Mouse (Mus musculus) neural tube, embryonic 12.5 days (tissue): ENCODE measurements at regions not wholly inside any gene's neighbourhood (a gene's known extent, or its start where the extent isn't known, plus 50 kb on each side); places are given as distances from the start of the nearest gene placed in this dataset.

Source experiments
- ATAC-seq: fragments of 200-750 bp; cut with Nextera tagmentation; 2 replicates; pipeline ENCODE4 v1.8.0; 2017; ENCODE audit warnings: low read depth, mild to moderate bottlenecking, moderate TSS enrichment, moderate library complexity; ENCODE audit not compliant: low FRiP score
- H3K27ac ChIP-seq: fragments of 300-500 bp; sonication (generic); 2 replicates; pipeline ENCODE4 v1.5.1; 2016
- H3K27me3 ChIP-seq: fragments of 300-500 bp; sonication (generic); replicated peaks from 2 replicates; pipeline ENCODE4 v1.6.1; 2016; ENCODE audit warnings: mild to moderate bottlenecking
- H3K36me3 ChIP-seq: fragments of 300-500 bp; sonication (generic); 2 replicates; pipeline ENCODE4 v1.6.1; 2016; ENCODE audit warnings: mild to moderate bottlenecking
- H3K4me1 ChIP-seq: fragments of 300-500 bp; sonication (generic); 2 replicates; pipeline ENCODE4 v1.6.1; 2016
- H3K4me2 ChIP-seq: fragments of 300-500 bp; sonication (generic); replicated peaks from 2 replicates; pipeline ENCODE4 v1.6.1; 2016; ENCODE audit warnings: mild to moderate bottlenecking
- H3K4me3 ChIP-seq: fragments of 300-500 bp; sonication (generic); 2 replicates; pipeline ENCODE4 v1.5.1; 2016
- H3K9ac ChIP-seq: fragments of 300-500 bp; sonication (generic); 2 replicates; pipeline ENCODE4 v1.6.1; 2016; ENCODE audit warnings: mild to moderate bottlenecking
- H3K9me3 ChIP-seq: fragments of 300-500 bp; sonication (generic); 2 replicates; pipeline ENCODE4 v1.6.1; 2016; ENCODE audit warnings: mild to moderate bottlenecking
- WGBS: fragments of 180-500 bp; shearing (Covaris S2); methylation state at CpG from one replicate; pipeline ENCODE4 v1.1.7; 2016; 5-methylcytosine and 5-hydroxymethylcytosine counted together

- Histone ChIP-seq H3K4me1 (no peaks in the 10 kb centered on the region), H3K36me3 (no peaks in the 10 kb centered on the region), H3K27me3 (no peaks in the 10 kb centered on the region), H3K4me3 (no peak overlapping the region), H3K4me2 (no peak overlapping the region), H3K9me3 (peaks cover 4% of the 10 kb centered on the region; the same call in 1 of the 2 replicates), H3K27ac (no peak overlapping the region), H3K9ac (no peak overlapping the region)
- 66% methylated on average over 12 of the region's 12 CpGs for WGBS
- no peak for ATAC-seq
These were observed 148.7 kb upstream of the Prickle1 start for GRCm38 (mm10) chr15:93744191-93744945.

- no peak overlapping the region for H3K27ac ChIP-seq
- WGBS, result 89% methylated on average over 18 of the region's 18 CpGs
- no peak for ATAC-seq
These were observed 138.2 kb upstream of the Prickle1 start for GRCm38 (mm10) chr15:93733731-93734510.

GRCm38 (mm10) chr15:93732825-93733224 is 137.1 kb upstream of the Prickle1 start:
- Histone ChIP-seq H3K9me3 (no peaks in the 10 kb centered on the region), H3K27me3 (no peaks in the 10 kb centered on the region), H3K36me3 (no peaks in the 10 kb centered on the region), H3K4me2 (no peak overlapping the region), H3K4me3 (no peak overlapping the region), H3K27ac (no peak overlapping the region), H3K4me1 (no peaks in the 10 kb centered on the region), H3K9ac (no peak overlapping the region)
- ATAC-seq, result no peak
- 66% methylated on average over 5 of the region's 5 CpGs for WGBS

More at GRCm38 (mm10) chr15:93733731-93734510, 138.2 kb upstream of the Prickle1 start:
- Histone ChIP-seq H3K36me3 (no peaks in the 10 kb centered on the region), H3K9ac (no peak overlapping the region), H3K4me2 (no peak overlapping the region), H3K9me3 (no peaks in the 10 kb centered on the region), H3K4me3 (no peak overlapping the region), H3K4me1 (no peaks in the 10 kb centered on the region), H3K27me3 (no peaks in the 10 kb centered on the region)

GRCm38 (mm10) chr15:93731161-93731560 is 135.5 kb upstream of the Prickle1 start:
- H3K27ac ChIP-seq, result no peak overlapping the region
- no peak for ATAC-seq
- H3K4me3 ChIP-seq, result no peak overlapping the region
- 24% methylated on average over 6 of the region's 6 CpGs for WGBS
- H3K9ac ChIP-seq, result no peak overlapping the region
- H3K27me3 ChIP-seq, result no peaks in the 10 kb centered on the region
- no peaks in the 10 kb centered on the region for H3K4me1 ChIP-seq
- no peaks in the 10 kb centered on the region for H3K36me3 ChIP-seq
- no peaks in the 10 kb centered on the region for H3K9me3 ChIP-seq
- H3K4me2 ChIP-seq, result no peak overlapping the region

GRCm38 (mm10) chr15:93715443-93715842 is 119.8 kb upstream of the Prickle1 start:
- H3K27me3 ChIP-seq, result no peaks in the 10 kb centered on the region
- WGBS, result 38% methylated on average over 4 of the region's 4 CpGs
- no peaks in the 10 kb centered on the region for H3K9me3 ChIP-seq

GRCm38 (mm10) chr15:93713428-93713827 is 117.7 kb upstream of the Prickle1 start:
- no peaks in the 10 kb centered on the region for H3K9me3 ChIP-seq
- H3K4me1 ChIP-seq, result peaks cover 12% of the 10 kb centered on the region; the same call in 1 of the 2 replicates
- H3K9ac ChIP-seq, result no peak overlapping the region
- H3K4me2 ChIP-seq, result no peak overlapping the region
- H3K27me3 ChIP-seq, result no peaks in the 10 kb centered on the region
- 93% methylated on average over 7 of the region's 7 CpGs for WGBS
- no peak for ATAC-seq
- H3K4me3 ChIP-seq, result no peak overlapping the region
- no peaks in the 10 kb centered on the region for H3K36me3 ChIP-seq
- no peak overlapping the region for H3K27ac ChIP-seq

More at GRCm38 (mm10) chr15:93715443-93715842, 119.8 kb upstream of the Prickle1 start:
- Histone ChIP-seq H3K4me2 (no peak overlapping the region), H3K9ac (no peak overlapping the region), H3K4me3 (no peak overlapping the region), H3K36me3 (no peaks in the 10 kb centered on the region), H3K4me1 (peaks cover 12% of the 10 kb centered on the region; the same call in 1 of the 2 replicates), H3K27ac (no peak overlapping the region)
- no peak for ATAC-seq

- peaks cover 12% of the 10 kb centered on the region; the same call in 1 of the 2 replicates for H3K4me1 ChIP-seq
- no peak for ATAC-seq
- no peaks in the 10 kb centered on the region for H3K27me3 ChIP-seq
- no peak overlapping the region for H3K4me3 ChIP-seq
- WGBS, result 50% methylated on average over 10 of the region's 10 CpGs
- H3K4me2 ChIP-seq, result no peak overlapping the region
- H3K36me3 ChIP-seq, result no peaks in the 10 kb centered on the region
- no peak overlapping the region for H3K27ac ChIP-seq
- no peak overlapping the region for H3K9ac ChIP-seq
- no peaks in the 10 kb centered on the region for H3K9me3 ChIP-seq
These were observed 116.9 kb upstream of the Prickle1 start for GRCm38 (mm10) chr15:93712594-93712993.

- no peaks in the 10 kb centered on the region for H3K9me3 ChIP-seq
- peaks cover 12% of the 10 kb centered on the region; the same call in 1 of the 2 replicates for H3K4me1 ChIP-seq
- H3K36me3 ChIP-seq, result no peaks in the 10 kb centered on the region
- H3K27me3 ChIP-seq, result no peaks in the 10 kb centered on the region
- no peak overlapping the region for H3K27ac ChIP-seq
- no peak overlapping the region for H3K4me3 ChIP-seq
- 29% methylated on average over 13 of the region's 13 CpGs for WGBS
- no peak overlapping the region for H3K9ac ChIP-seq
- H3K4me2 ChIP-seq, result no peak overlapping the region
- ATAC-seq, result no peak
These were observed 115.6 kb upstream of the Prickle1 start for GRCm38 (mm10) chr15:93711150-93711784.

GRCm38 (mm10) chr15:93710493-93711149 is 114.9 kb upstream of the Prickle1 start:
- H3K36me3 ChIP-seq, result no peaks in the 10 kb centered on the region
- no peak overlapping the region for H3K9ac ChIP-seq
- no peaks in the 10 kb centered on the region for H3K27me3 ChIP-seq
- no peak overlapping the region for H3K27ac ChIP-seq
- ATAC-seq, result no peak
- peaks cover 12% of the 10 kb centered on the region; the same call in 1 of the 2 replicates for H3K4me1 ChIP-seq
- WGBS, result 65% methylated on average over 15 of the region's 15 CpGs
- no peak overlapping the region for H3K4me2 ChIP-seq
- H3K4me3 ChIP-seq, result no peak overlapping the region
- no peaks in the 10 kb centered on the region for H3K9me3 ChIP-seq

GRCm38 (mm10) chr15:93706366-93706930 is 110.8 kb upstream of the Prickle1 start:
- ATAC-seq, result no peak
- Histone ChIP-seq H3K4me1 (peaks cover 9% of the 10 kb centered on the region; the same call in 1 of the 2 replicates), H3K27ac (no peak overlapping the region), H3K36me3 (no peaks in the 10 kb centered on the region), H3K9ac (no peak overlapping the region), H3K9me3 (no peaks in the 10 kb centered on the region), H3K27me3 (no peaks in the 10 kb centered on the region), H3K4me2 (no peak overlapping the region), H3K4me3 (no peak overlapping the region)
- 82% methylated on average over 11 of the region's 11 CpGs for WGBS

- Histone ChIP-seq H3K27ac (no peak overlapping the region), H3K4me3 (no peak overlapping the region), H3K4me1 (0 out of 2 replicates have a peak, but pooled peaks cover under 1% of the 10 kb centered on the region), H3K27me3 (no peaks in the 10 kb centered on the region), H3K9ac (no peak overlapping the region), H3K9me3 (no peaks in the 10 kb centered on the region), H3K4me2 (no peak overlapping the region), H3K36me3 (no peaks in the 10 kb centered on the region)
- WGBS, result 69% methylated on average over 4 of the region's 4 CpGs
- no peak for ATAC-seq
These were observed 110.0 kb upstream of the Prickle1 start for GRCm38 (mm10) chr15:93705651-93706050.
